Mouse (Mus musculus) right cerebral cortex, postnatal 10 days (tissue): ENCODE results near the gene Frmd7.

Experiments
- DNase-seq, 2 experiments: peaks; one replicate each; pipeline ENCODE4 v3.0.0; 2021; ENCODE audit warnings: low spot score in 2 of 2

The Frmd7 gene

GRCm38 (mm10) chrX:50864734-50865133, 77.8 kb downstream of the Frmd7 start:
- DNase-seq, result no peak

DNA sequence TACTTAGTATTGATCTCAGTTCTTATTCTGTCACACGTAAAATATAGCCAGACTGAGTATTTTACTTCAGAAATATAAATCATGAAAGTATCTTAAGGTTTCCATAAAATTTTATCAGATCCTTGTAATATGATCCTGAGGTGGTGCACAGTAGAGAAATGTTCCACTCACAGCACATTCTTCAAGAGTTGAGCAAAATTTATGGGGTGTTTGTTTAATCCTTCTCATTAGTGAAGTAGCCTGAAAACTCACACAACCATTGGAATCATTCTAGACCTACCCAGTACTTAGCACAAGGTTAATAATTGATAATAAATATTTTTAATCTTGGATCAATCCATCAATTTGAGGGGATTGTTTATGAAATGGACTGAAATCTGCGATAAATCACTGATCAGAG, 78.7 kb downstream of the Frmd7 start:
- no peak for DNase-seq

GRCm38 (mm10) chrX:50850428-50851184, 91.9 kb downstream of the Frmd7 start:
- DNase-seq, result no peak
